Mouse (Mus musculus) MEL (cell line): ENCODE measurements around the gene Erich4. TPM values are rescaled to one million over a fixed set of nuclear protein-coding genes. Genes with fewer than 3 reads are reported as not detected.

Source experiments
- DNase-seq: peaks from one replicate; pipeline ENCODE4 v3.0.0; 2011; ENCODE audit warnings: low read depth, low spot score
- H3K27ac ChIP-seq: 2 replicates; pipeline ENCODE4 v1.5.1; 2012; ENCODE audit warnings: low read depth, mild to moderate bottlenecking, control low read depth, low read length, moderate library complexity; ENCODE audit not compliant: control insufficient read depth
- H3K27me3 ChIP-seq, 2 experiments: fragments of 150-350 bp in 1 of 2; sonication (generic) in 1 of 2; 2 replicates each; pipeline ENCODE4 v1.6.1; 2012; ENCODE audit warnings: low read length in 2 of 2, mild to moderate bottlenecking in 2 of 2, improper control_type of control experiment in 1 of 2, moderate library complexity in 1 of 2; ENCODE audit not compliant: insufficient read depth in 2 of 2, control insufficient read depth in 1 of 2
- H3K36me3 ChIP-seq, 2 experiments: 2 replicates each; pipeline ENCODE4 v1.6.1; 2012 to 2014; ENCODE audit warnings: low read length in 2 of 2, improper control_type of control experiment in 1 of 2, inconsistent platforms in 1 of 2, mild to moderate bottlenecking in 1 of 2; ENCODE audit not compliant: insufficient read depth in 2 of 2, control insufficient read depth in 1 of 2
- H3K4me1 ChIP-seq, 2 experiments: fragments of 150-350 bp in 1 of 2; sonication (generic) in 1 of 2; 2 replicates each; pipeline ENCODE4 v1.6.1; 2012; ENCODE audit warnings: low read length in 2 of 2, improper control_type of control experiment in 1 of 2, mild to moderate bottlenecking in 1 of 2; ENCODE audit not compliant: insufficient read depth in 2 of 2, control insufficient read depth in 1 of 2
- H3K4me3 ChIP-seq, 2 experiments: fragments of 150-350 bp in 1 of 2; sonication (generic) in 1 of 2; 2 replicates each; pipeline ENCODE4 v1.5.1; 2012; ENCODE audit warnings: low read depth in 2 of 2, low read length in 2 of 2, mild to moderate bottlenecking in 2 of 2, moderate library complexity in 2 of 2, control low read depth in 1 of 2, improper control_type of control experiment in 1 of 2; ENCODE audit not compliant: control insufficient read depth in 1 of 2, insufficient read depth in 1 of 2
- H3K79me2 ChIP-seq: 2 replicates; pipeline ENCODE4 v1.6.1; 2012; ENCODE audit warnings: mild to moderate bottlenecking, low read length, moderate library complexity; ENCODE audit not compliant: control insufficient read depth, poor library complexity, insufficient read depth
- H3K9ac ChIP-seq: 2 replicates; pipeline ENCODE4 v1.6.1; 2012; ENCODE audit warnings: low read depth, mild to moderate bottlenecking, control low read depth, low read length, moderate library complexity; ENCODE audit not compliant: control insufficient read depth, poor library complexity, severe bottlenecking
- H3K9me3 ChIP-seq: fragments of 150-350 bp; sonication (generic); replicated peaks from 2 replicates; pipeline ENCODE4 v1.6.1; 2012; ENCODE audit warnings: mild to moderate bottlenecking, low read length, improper control_type of control experiment, moderate library complexity; ENCODE audit not compliant: insufficient read depth
- CHD1 ChIP-seq: IDR thresholded peaks from 2 replicates; pipeline ENCODE4 v1.6.1; 2012; ENCODE audit warnings: low read depth, mild to moderate bottlenecking, inconsistent platforms, low read length, improper control_type of control experiment
- CHD2 ChIP-seq: IDR thresholded peaks from 2 replicates; pipeline ENCODE4 v1.6.1; 2011; ENCODE audit warnings: low read length, improper control_type of control experiment
- E2F4 ChIP-seq: IDR thresholded peaks from 2 replicates; pipeline ENCODE4 v1.6.1; 2011; ENCODE audit warnings: low read depth, low read length, improper control_type of control experiment, borderline replicate concordance
- EP300 ChIP-seq, 2 experiments: IDR thresholded peaks; 2 replicates each; pipeline ENCODE4 v1.6.1; 2011; ENCODE audit warnings: improper control_type of control experiment in 2 of 2, low read length in 2 of 2, low read depth in 1 of 2, mild to moderate bottlenecking in 1 of 2
- GABPA ChIP-seq: IDR thresholded peaks from 2 replicates; pipeline ENCODE4 v1.6.1; 2012; ENCODE audit warnings: low read depth, mild to moderate bottlenecking, inconsistent platforms, low read length, improper control_type of control experiment, moderate library complexity
- GATA1 ChIP-seq: IDR thresholded peaks from 2 replicates; pipeline ENCODE4 v1.6.1; 2011; ENCODE audit warnings: low read depth, low read length, improper control_type of control experiment
- HCFC1 ChIP-seq: IDR thresholded peaks from 2 replicates; pipeline ENCODE4 v1.6.1; 2012; ENCODE audit warnings: low read depth, mild to moderate bottlenecking, inconsistent platforms, low read length, improper control_type of control experiment, moderate library complexity
- JUND ChIP-seq: IDR thresholded peaks from 2 replicates; pipeline ENCODE4 v1.6.1; 2011; ENCODE audit warnings: low read depth, mild to moderate bottlenecking, improper control_type of control experiment, low read length
- KAT2A ChIP-seq: conservative IDR thresholded peaks from 2 replicates; pipeline ENCODE4 v1.6.1; 2012; ENCODE audit warnings: low read depth, low read length, improper control_type of control experiment, inconsistent platforms
- MAFK ChIP-seq: IDR thresholded peaks from 2 replicates; pipeline ENCODE4 v1.6.1; 2011; ENCODE audit warnings: low read depth, mild to moderate bottlenecking, low read length, improper control_type of control experiment, borderline replicate concordance
- MEF2A ChIP-seq: IDR thresholded peaks from 2 replicates; pipeline ENCODE4 v1.6.1; 2014; ENCODE audit warnings: low read depth, mild to moderate bottlenecking, inconsistent platforms, low read length, improper control_type of control experiment; ENCODE audit not compliant: poor library complexity, insufficient replicate concordance, severe bottlenecking; ENCODE audit errors: extremely low read depth
- MXI1 ChIP-seq: IDR thresholded peaks from 2 replicates; pipeline ENCODE4 v1.6.1; 2011; ENCODE audit warnings: mild to moderate bottlenecking, low read depth, low read length, improper control_type of control experiment
- MYB ChIP-seq: IDR thresholded peaks from 2 replicates; pipeline ENCODE4 v1.6.1; 2011; ENCODE audit warnings: mild to moderate bottlenecking, low read depth, low read length, improper control_type of control experiment
- MYC ChIP-seq: IDR thresholded peaks from 2 replicates; pipeline ENCODE4 v1.6.1; 2011; ENCODE audit warnings: low read depth, mild to moderate bottlenecking, low read length, improper control_type of control experiment, moderate library complexity
- NELFE ChIP-seq: IDR thresholded peaks from 2 replicates; pipeline ENCODE4 v1.6.1; 2011; ENCODE audit warnings: low read depth, low read length, improper control_type of control experiment
- POLR2AphosphoS2 ChIP-seq: IDR thresholded peaks from 2 replicates; pipeline ENCODE4 v1.6.1; 2011; ENCODE audit warnings: low read length, improper control_type of control experiment
- POLR2AphosphoS5 ChIP-seq: IDR thresholded peaks from 2 replicates; pipeline ENCODE4 v1.6.1; 2012; ENCODE audit warnings: low read depth, borderline replicate concordance, mild to moderate bottlenecking, inconsistent platforms, low read length, moderate library complexity, mixed read lengths
- RAD21 ChIP-seq: IDR thresholded peaks from 2 replicates; pipeline ENCODE4 v1.6.1; 2011; ENCODE audit warnings: mild to moderate bottlenecking, low read depth, low read length, improper control_type of control experiment
- SIN3A ChIP-seq: IDR thresholded peaks from 2 replicates; pipeline ENCODE4 v1.6.1; 2012; ENCODE audit warnings: low read length, improper control_type of control experiment, inconsistent platforms
- SMC3 ChIP-seq: IDR thresholded peaks from 2 replicates; pipeline ENCODE4 v1.6.1; 2011; ENCODE audit warnings: low read depth, low read length, improper control_type of control experiment
- TAL1 ChIP-seq: IDR thresholded peaks from 2 replicates; pipeline ENCODE4 v1.6.1; 2012; ENCODE audit warnings: mild to moderate bottlenecking, inconsistent platforms, low read length, moderate library complexity, mixed read lengths
- USF1 ChIP-seq: IDR thresholded peaks from 2 replicates; pipeline ENCODE4 v1.6.1; 2014; ENCODE audit warnings: low read depth, mild to moderate bottlenecking, inconsistent platforms, low read length, improper control_type of control experiment, moderate library complexity
- USF2 ChIP-seq, 2 experiments: IDR thresholded peaks; 2 replicates each; pipeline ENCODE4 v1.6.1; 2011 to 2012; ENCODE audit warnings: improper control_type of control experiment in 2 of 2, low read length in 2 of 2, borderline replicate concordance in 1 of 2, inconsistent platforms in 1 of 2, low read depth in 1 of 2, mild to moderate bottlenecking in 1 of 2; ENCODE audit not compliant: insufficient read depth in 1 of 2
- ZC3H11A ChIP-seq: IDR thresholded peaks from 2 replicates; pipeline ENCODE4 v1.6.1; 2012; ENCODE audit warnings: low read depth, mild to moderate bottlenecking, inconsistent platforms, low read length, improper control_type of control experiment
- ZKSCAN1 ChIP-seq: IDR thresholded peaks from 2 replicates; pipeline ENCODE4 v1.6.1; 2012; ENCODE audit warnings: low read depth, mild to moderate bottlenecking, inconsistent platforms, low read length, improper control_type of control experiment, moderate library complexity
- ZNF384 ChIP-seq: IDR thresholded peaks from 2 replicates; pipeline ENCODE4 v1.6.1; 2012; ENCODE audit warnings: low read depth, mild to moderate bottlenecking, inconsistent platforms, low read length, improper control_type of control experiment
- polyA plus RNA-seq, 2 experiments: library from polyadenylated mRNA; stranded (reverse) in 1 of 2; unstranded in 1 of 2; fragments of >175 nt in 1 of 2; fragments of >200 nt in 1 of 2; gene quantifications; 2 replicates each; pipeline versions ENCODE4 v1.2.1 to v1.2.4; 2012; ENCODE audit warnings: low replicate concordance in 2 of 2, low read depth in 1 of 2; ENCODE audit not compliant: insufficient read length in 2 of 2, insufficient read depth in 1 of 2, missing spikeins in 1 of 2
- total RNA-seq: library from RNA; depleted of rRNA; stranded (reverse); fragments of 300-350 nt; gene quantifications from 2 replicates; pipeline ENCODE4 v1.2.3, GENCODE M21; 2012

Gene Erich4
- total and polyA plus RNA-seq, 3 experiments, result not detected

DNA sequence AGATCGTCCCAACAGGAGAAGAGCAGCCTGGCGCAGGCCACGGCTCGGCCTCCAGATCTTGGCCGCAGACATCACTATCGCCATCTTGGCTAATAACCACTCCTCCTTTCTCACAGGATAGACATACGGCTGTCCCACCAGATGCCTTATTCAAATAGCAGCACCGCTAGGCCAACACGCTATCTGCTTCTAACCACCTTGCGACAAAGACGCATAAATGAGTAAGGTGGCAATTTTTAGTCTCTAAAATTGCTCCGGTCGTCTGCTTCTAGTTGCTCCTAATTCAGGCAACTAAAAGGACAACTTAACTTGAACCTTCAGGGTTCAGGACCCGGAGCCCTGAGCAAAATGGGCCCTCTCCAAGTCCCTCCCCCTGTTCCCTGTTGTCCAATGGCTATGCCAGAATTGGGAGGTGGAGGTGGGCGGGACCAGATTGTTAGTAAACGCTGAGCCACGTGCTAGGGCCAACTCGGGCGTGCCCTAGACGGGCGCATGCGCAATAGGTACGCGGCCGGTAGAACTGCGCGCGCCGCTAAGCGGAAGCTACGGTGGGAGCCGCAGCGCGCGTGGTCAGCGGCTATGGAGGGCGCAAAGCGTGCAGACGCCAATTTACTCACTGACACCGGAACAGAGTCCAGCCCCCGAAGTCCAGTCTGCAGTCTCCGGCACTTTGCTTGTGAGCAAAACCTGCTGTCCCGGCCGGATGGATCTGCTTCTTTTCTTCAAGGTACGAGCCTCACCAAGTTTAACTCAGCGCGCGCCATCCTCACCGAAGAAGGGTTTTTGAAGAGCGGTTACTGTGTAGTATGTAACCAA is 43.2 kb upstream of the Erich4 start, which contains the start of the genes Bckdha and Exosc5 (continued):
- TF ChIP-seq MAFK (no peak), SMC3 (no peak), NELFE (peak; percentile 84), ZNF384 (no peak), MYC (peak; percentile 94), MYB (no peak), POLR2AphosphoS5 (no peak), HCFC1 (peak; percentile 90), KAT2A (no peak; the same call in 1 of the 2 replicates), GABPA (no peak), JUND (no peak), MXI1 (peak; percentile 97), CHD1 (no peak), USF1 (peak; percentile 78), EP300 (IDR thresholded peaks at IDR 0.05; ENCODE audit: low read depth in 1 of 2, low read length in 2 of 2) (no peak), GATA1 (0 out of 2 replicates have a peak, but pooled peaks have one; percentile 3), TAL1 (no peak), USF2 (IDR thresholded peaks at IDR 0.05; ENCODE audit: borderline replicate concordance in 1 of 2, insufficient read depth in 1 of 2, low read depth in 1 of 2, low read length in 2 of 2) (no peak), ZKSCAN1 (no peak), E2F4 (no peak), SIN3A (peak; percentile 99)

DNA sequence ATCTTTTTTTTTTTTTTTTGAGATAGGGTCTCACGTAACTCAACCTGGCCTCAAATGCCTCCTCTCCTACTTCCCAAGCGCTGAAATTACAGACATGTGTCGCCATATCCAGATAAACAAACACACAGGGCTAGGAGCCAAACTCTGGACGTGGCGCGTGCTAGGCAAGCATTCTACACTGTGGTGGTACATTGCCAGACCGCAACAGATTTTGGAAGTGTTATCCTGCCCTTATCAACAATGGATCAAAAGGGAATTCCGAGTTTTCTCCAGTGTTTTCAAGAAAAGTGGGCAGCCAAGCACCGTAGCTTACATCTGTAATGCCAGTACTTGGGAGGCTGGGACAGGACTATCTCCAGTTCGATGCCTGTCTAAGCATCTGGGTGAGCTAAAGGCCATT is 42.1 kb upstream of the Erich4 start:
- Histone ChIP-seq H3K27me3 (no peaks in the 10 kb centered on the region), H3K4me3 (peak overlapping the region; percentile 62 to 77)
- no peak for TF ChIP-seq ZC3H11A
- no peak for TF ChIP-seq RAD21
- TF ChIP-seq POLR2AphosphoS2, result no peak
- no peak for TF ChIP-seq MEF2A
- TF ChIP-seq CHD2, result no peak
- no peak for TF ChIP-seq E2F4
- TF ChIP-seq, all 39 proteins: peak for 0
- H3K36me3 ChIP-seq, result peaks cover 0 to 23% of the 10 kb centered on the region in 2 experiments; a peak in 2 of 4 replicates
- no peaks in the 10 kb centered on the region for H3K9me3 ChIP-seq
- H3K79me2 ChIP-seq, result peaks cover 29% of the 10 kb centered on the region
- no peak overlapping the region for H3K27ac ChIP-seq
- peak; percentile 49 for DNase-seq
- peaks cover 0 to 20% of the 10 kb centered on the region in 2 experiments; a peak in 2 of 4 replicates for H3K4me1 ChIP-seq
- peak overlapping the region; percentile 76 for H3K9ac ChIP-seq
